Mouse (Mus musculus) liver, embryonic 14.5 days (tissue): ENCODE measurements at regions not wholly inside any gene's neighbourhood (a gene's known extent, or its start where the extent isn't known, plus 50 kb on each side); places are given as distances from the start of the nearest gene placed in this dataset.

ENCODE experiments used
- ATAC-seq: fragments of 200-750 bp; cut with Nextera tagmentation; 2 replicates; pipeline ENCODE4 v1.8.0; 2017; ENCODE audit warnings: moderate number of reproducible peaks, mild to moderate bottlenecking, moderate library complexity; ENCODE audit not compliant: insufficient read depth
- DNase-seq, 3 experiments: peaks; one replicate each; pipeline ENCODE4 v3.0.0-alpha.2; 2012 to 2013; ENCODE audit warnings: low read depth in 3 of 3, low spot score in 3 of 3
- H3K27ac ChIP-seq: fragments of 300-500 bp; sonication (generic); 2 replicates; pipeline ENCODE4 v1.5.1; 2014; ENCODE audit warnings: moderate library complexity, mild to moderate bottlenecking, control low read depth, inconsistent platforms
- H3K27me3 ChIP-seq: fragments of 300-500 bp; sonication (generic); 2 replicates; pipeline ENCODE4 v1.6.1; 2014; ENCODE audit warnings: mild to moderate bottlenecking, low read length, moderate library complexity; ENCODE audit not compliant: control insufficient read depth, insufficient read depth
- H3K36me3 ChIP-seq: fragments of 300-500 bp; sonication (generic); replicated peaks from 2 replicates; pipeline ENCODE4 v1.6.1; 2014; ENCODE audit warnings: low read depth; ENCODE audit not compliant: control insufficient read depth, insufficient read depth
- H3K4me1 ChIP-seq, 2 experiments: fragments of 200-500 bp in 1 of 2; fragments of 300-500 bp in 1 of 2; sonication (generic) in 1 of 2; replicated peaks; 2 replicates each; pipeline ENCODE4 v1.6.1; 2012 to 2014; ENCODE audit warnings: antibody characterized with exemption in 1 of 2, inconsistent platforms in 1 of 2, low read length in 1 of 2; ENCODE audit not compliant: control insufficient read depth in 2 of 2, insufficient read depth in 2 of 2
- H3K4me2 ChIP-seq: fragments of 300-500 bp; sonication (generic); 2 replicates; pipeline ENCODE4 v1.6.1; 2014; ENCODE audit warnings: low read depth, mild to moderate bottlenecking, control low read depth, moderate library complexity
- H3K4me3 ChIP-seq, 2 experiments: fragments of 200-500 bp in 1 of 2; fragments of 300-500 bp in 1 of 2; sonication (generic) in 1 of 2; 2 replicates each; pipeline ENCODE4 v1.5.1; 2012 to 2014; ENCODE audit warnings: low read depth in 2 of 2, low read length in 2 of 2, mild to moderate bottlenecking in 2 of 2, control low read depth in 1 of 2, inconsistent platforms in 1 of 2, moderate library complexity in 1 of 2; ENCODE audit not compliant: insufficient read depth in 1 of 2
- H3K9ac ChIP-seq: fragments of 300-500 bp; sonication (generic); replicated peaks from 2 replicates; pipeline ENCODE4 v1.6.1; 2014; ENCODE audit warnings: mild to moderate bottlenecking, control low read depth, moderate library complexity
- H3K9me3 ChIP-seq: fragments of 300-500 bp; sonication (generic); 2 replicates; pipeline ENCODE4 v1.6.1; 2016; ENCODE audit warnings: low read length, mixed read lengths; ENCODE audit not compliant: control insufficient read depth
- CTCF ChIP-seq: IDR thresholded peaks from 2 replicates; pipeline ENCODE4 v1.5.1; 2016; ENCODE audit warnings: antibody characterized with exemption, low read depth, control low read depth
- EP300 ChIP-seq: IDR thresholded peaks from 2 replicates; pipeline ENCODE4 v1.6.1; 2016; ENCODE audit warnings: antibody characterized with exemption, low read depth
- WGBS: fragments of 180-500 bp; shearing (Covaris S2); extraction: QIAGEN DNeasy Blood & Tissue Kit; methylation state at CpG from one replicate; pipeline ENCODE4 v1.1.7; 2014; ENCODE audit not compliant: insufficient replicate concordance; 5-methylcytosine and 5-hydroxymethylcytosine counted together

DNA sequence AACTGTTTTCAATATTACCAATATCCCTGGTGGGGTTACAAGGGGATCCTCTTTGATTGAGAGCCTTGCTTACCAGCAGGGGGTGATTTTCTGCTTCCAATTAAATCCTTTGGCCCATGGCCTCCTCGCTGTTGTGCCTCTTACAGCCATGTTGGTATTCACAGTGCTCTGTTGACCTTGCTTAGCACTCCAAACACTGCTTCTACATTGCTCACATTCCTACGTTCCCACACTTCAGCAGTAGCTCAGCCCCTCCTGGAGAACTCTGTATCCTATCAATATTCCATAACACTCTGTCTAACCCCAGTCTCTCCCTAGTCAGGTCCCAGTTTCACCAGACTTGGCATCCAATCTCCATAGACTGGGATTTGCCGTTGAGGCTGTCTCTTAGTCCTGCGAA lies 169.1 kb downstream of the Tmx1 start:
- H3K27me3 ChIP-seq = no peaks in the 10 kb centered on the region
- no peak overlapping the region for H3K4me3 ChIP-seq
- H3K36me3 ChIP-seq = no peaks in the 10 kb centered on the region
- H3K9ac ChIP-seq = no peak overlapping the region
- H3K27ac ChIP-seq = no peak overlapping the region
- no peak for TF ChIP-seq EP300
- TF ChIP-seq CTCF = no peak
- no peak overlapping the region for H3K4me2 ChIP-seq
- H3K9me3 ChIP-seq = no peaks in the 10 kb centered on the region
- DNase-seq (no peak), ATAC-seq (no peak)
- 69% methylated on average over 4 of the region's 4 CpGs for WGBS
- peaks cover 0 to 4% of the 10 kb centered on the region in 2 experiments; a peak in 1 of 4 replicates for H3K4me1 ChIP-seq

DNA sequence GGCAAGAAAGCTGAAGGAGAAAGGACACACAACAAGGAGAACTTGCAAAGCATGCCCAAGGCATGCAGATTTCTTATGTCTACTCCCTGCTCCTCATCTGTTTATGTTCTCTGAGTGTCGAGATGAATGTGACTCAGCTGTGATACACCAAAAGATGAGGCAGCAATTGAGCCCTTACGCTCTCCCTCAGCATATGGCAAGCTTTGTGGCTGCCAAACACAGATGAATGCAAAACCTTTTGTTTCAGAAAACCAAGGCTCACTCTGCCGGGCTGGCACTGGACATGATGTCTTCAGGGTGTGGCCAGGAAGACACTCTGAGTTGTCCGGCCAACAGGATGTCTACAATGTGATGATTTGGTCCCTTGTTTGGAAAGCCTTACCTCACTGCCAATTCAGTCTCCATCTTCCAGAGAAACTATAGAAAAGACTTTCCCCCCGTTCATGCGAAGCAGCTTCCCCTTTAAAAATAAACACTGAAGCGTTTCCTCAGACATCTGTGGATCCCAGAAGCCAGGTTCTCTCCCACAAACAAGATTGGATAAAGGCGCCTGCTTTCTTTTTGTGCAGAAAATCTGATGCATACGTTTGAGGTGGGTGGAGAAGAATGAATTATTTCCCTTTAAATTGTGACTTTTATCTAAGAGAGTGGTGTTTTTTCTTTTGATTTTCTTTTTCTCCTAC lies 171.5 kb downstream of the Tmx1 start:
- H3K36me3 ChIP-seq = no peaks in the 10 kb centered on the region
- ATAC-seq (no peak), DNase-seq (no peak)
- H3K27ac ChIP-seq = no peak overlapping the region
- H3K9me3 ChIP-seq = no peaks in the 10 kb centered on the region
- no peak overlapping the region for H3K4me2 ChIP-seq
- no peaks in the 10 kb centered on the region for H3K4me1 ChIP-seq
- no peak overlapping the region for H3K4me3 ChIP-seq
- TF ChIP-seq EP300 = no peak
- TF ChIP-seq CTCF = no peak
- H3K27me3 ChIP-seq = no peaks in the 10 kb centered on the region
- WGBS = 40% methylated on average over 9 of the region's 9 CpGs
- H3K9ac ChIP-seq = no peak overlapping the region

DNA sequence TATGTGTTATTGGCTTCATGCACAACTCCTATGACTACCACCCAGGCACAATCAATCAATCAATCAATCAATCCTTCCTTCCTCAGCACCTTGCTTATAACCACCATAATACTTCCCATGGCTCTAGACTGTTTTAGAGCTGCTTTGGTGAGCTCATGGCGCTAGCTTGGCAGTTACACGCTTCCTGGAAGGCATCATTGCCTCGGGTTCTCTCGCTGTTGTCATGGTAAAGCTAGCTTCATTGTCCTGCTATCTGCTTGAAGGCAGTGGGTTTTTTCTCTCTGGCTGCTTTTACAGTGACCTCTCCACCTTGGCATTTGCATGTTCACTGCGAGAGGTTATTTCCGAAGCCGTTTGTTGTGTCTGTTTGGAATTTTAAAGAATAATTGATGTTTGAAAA lies 174.7 kb downstream of the Tmx1 start:
- no peak for DNase-seq
- H3K9me3 ChIP-seq = no peaks in the 10 kb centered on the region
- H3K27me3 ChIP-seq = no peaks in the 10 kb centered on the region
- TF ChIP-seq EP300 = no peak
- no peak for TF ChIP-seq CTCF
- H3K9ac ChIP-seq = no peak overlapping the region
- 54% methylated on average over 7 of the region's 7 CpGs for WGBS
- no peaks in the 10 kb centered on the region for H3K36me3 ChIP-seq
- no peak for ATAC-seq
- no peaks in the 10 kb centered on the region for H3K4me1 ChIP-seq
- H3K4me3 ChIP-seq = no peak overlapping the region
- H3K4me2 ChIP-seq = no peak overlapping the region
- H3K27ac ChIP-seq = no peak overlapping the region

DNA sequence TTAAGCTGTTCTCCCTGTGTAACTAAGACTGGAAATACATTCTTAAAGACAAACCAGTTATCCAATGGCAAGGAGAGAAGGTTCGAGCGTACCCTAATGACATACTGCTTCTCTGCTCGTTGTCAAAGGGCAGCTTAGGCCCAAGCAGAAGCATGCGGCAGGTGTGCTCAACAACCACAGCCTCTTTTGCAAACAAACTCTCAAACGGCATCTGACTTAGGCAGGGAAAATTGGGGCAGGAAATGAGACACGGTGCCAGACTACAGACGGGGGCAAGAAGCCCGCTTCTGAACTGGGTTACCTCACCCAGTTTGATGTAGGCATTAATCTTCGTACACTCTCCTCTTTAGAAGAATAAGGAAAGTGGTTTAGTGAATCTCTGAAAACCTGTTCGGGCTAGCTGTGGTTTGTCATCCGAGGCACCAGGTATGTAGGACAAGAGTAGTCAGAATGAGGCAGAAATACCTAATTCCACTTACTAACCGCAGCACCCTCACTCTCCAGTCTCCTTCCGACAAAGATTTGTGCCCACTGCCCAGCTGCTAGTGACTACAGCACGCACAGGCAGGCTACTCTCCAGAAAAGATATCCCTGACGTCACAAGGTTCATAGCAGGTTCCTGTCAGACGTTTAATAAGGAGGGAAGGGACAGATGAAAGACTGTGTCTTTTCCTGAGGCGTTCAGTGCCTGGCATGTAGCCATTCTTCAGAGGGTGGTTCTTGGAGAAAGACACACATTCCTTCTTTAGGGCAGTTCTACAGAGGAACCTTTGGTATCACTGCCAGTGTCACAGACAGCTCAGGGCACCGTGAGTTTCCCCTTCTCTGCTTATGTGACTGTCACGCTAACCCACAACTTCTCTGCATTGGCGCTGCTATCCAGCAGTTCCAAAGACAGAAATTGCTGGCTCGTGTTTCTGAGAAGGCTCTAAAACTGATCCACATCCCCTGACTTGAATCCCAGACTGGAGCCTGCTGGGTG lies 175.8 kb downstream of the Tmx1 start:
- ATAC-seq = no peak
- WGBS = 59% methylated on average over 21 of the region's 21 CpGs
- H3K9me3 ChIP-seq = no peaks in the 10 kb centered on the region
- DNase-seq = no peak
- H3K9ac ChIP-seq = no peak overlapping the region
- no peak overlapping the region for H3K4me2 ChIP-seq
- H3K36me3 ChIP-seq = no peaks in the 10 kb centered on the region
- no peaks in the 10 kb centered on the region for H3K27me3 ChIP-seq
- TF ChIP-seq EP300 = no peak
- TF ChIP-seq CTCF = no peak
- H3K4me3 ChIP-seq = no peak overlapping the region
- peaks cover 0 to 4% of the 10 kb centered on the region in 2 experiments; a peak in 2 of 4 replicates for H3K4me1 ChIP-seq
- H3K27ac ChIP-seq = no peak overlapping the region

DNA sequence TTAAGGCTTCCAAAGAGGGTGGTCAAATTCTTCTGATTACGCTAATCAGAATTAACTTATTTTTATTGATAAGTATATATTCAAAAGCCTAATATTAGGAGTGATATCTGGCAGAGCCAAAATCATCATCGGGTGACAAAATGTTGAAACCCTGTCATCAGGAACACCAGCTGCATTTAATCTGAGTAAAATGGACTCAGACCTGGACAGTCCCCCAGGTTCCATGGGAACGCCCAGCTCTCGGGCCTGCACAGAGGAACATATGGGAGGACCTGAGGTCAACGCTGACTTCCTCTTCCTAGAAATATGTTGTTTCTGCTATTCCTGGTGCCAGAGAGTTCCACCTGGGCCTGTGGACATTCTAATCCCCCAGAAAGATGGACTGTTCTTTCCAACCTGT lies 176.5 kb downstream of the Tmx1 start:
- no peaks in the 10 kb centered on the region for H3K27me3 ChIP-seq
- no peaks in the 10 kb centered on the region for H3K36me3 ChIP-seq
- peaks cover 0 to 7% of the 10 kb centered on the region in 2 experiments; a peak in 2 of 4 replicates for H3K4me1 ChIP-seq
- H3K4me2 ChIP-seq = no peak overlapping the region
- no peaks in the 10 kb centered on the region for H3K9me3 ChIP-seq
- 67% methylated on average over 5 of the region's 5 CpGs for WGBS
- no peak for DNase-seq
- no peak overlapping the region for H3K9ac ChIP-seq
- TF ChIP-seq EP300 (no peak), CTCF (no peak)
- no peak for ATAC-seq
- no peak overlapping the region for H3K27ac ChIP-seq
- H3K4me3 ChIP-seq = no peak overlapping the region
